Mouse (Mus musculus) hindbrain, embryonic 10.5 days (tissue): ENCODE data around the gene Ctnnbl1. TPM values are rescaled to one million over a fixed set of nuclear protein-coding genes. Genes with fewer than 3 reads are reported as not detected.

Experiments used
- DNase-seq: peaks from one replicate; pipeline ENCODE4 v3.0.0-alpha.2; 2017; ENCODE audit warnings: low spot score
- H3K27ac ChIP-seq: fragments of 300-500 bp; sonication (generic); 2 replicates; pipeline ENCODE4 v1.5.1; 2016; ENCODE audit warnings: mild to moderate bottlenecking, moderate library complexity
- H3K27me3 ChIP-seq: fragments of 300-500 bp; sonication (generic); 2 replicates; pipeline ENCODE4 v1.6.1; 2016; ENCODE audit warnings: mild to moderate bottlenecking; ENCODE audit not compliant: poor library complexity, insufficient read depth, severe bottlenecking
- H3K36me3 ChIP-seq: fragments of 300-500 bp; sonication (generic); 2 replicates; pipeline ENCODE4 v1.6.1; 2016; ENCODE audit warnings: mild to moderate bottlenecking, moderate library complexity
- H3K4me1 ChIP-seq: fragments of 300-500 bp; sonication (generic); replicated peaks from 2 replicates; pipeline ENCODE4 v1.6.1; 2016; ENCODE audit warnings: mild to moderate bottlenecking
- H3K4me3 ChIP-seq: fragments of 300-500 bp; sonication (generic); 2 replicates; pipeline ENCODE4 v1.5.1; 2016; ENCODE audit warnings: mild to moderate bottlenecking, moderate library complexity
- H3K9me3 ChIP-seq: fragments of 300-500 bp; sonication (generic); 2 replicates; pipeline ENCODE4 v1.6.1; 2016; ENCODE audit warnings: mild to moderate bottlenecking, moderate library complexity
- WGBS: fragments of 180-500 bp; shearing (Covaris S2); methylation state at CpG from one replicate; pipeline ENCODE4 v1.1.7; 2016; 5-methylcytosine and 5-hydroxymethylcytosine counted together
- polyA plus RNA-seq: library from polyadenylated mRNA; unstranded; fragments of >200 nt; fragmentation: Nextera tagmentation; extraction: Ambion mirVana; gene quantifications from 2 replicates; pipeline ENCODE4 v1.2.1, GENCODE M21; 2016

Gene Ctnnbl1
- 93.4 and 95.9 TPM in 2 replicates for polyA plus RNA-seq

DNA sequence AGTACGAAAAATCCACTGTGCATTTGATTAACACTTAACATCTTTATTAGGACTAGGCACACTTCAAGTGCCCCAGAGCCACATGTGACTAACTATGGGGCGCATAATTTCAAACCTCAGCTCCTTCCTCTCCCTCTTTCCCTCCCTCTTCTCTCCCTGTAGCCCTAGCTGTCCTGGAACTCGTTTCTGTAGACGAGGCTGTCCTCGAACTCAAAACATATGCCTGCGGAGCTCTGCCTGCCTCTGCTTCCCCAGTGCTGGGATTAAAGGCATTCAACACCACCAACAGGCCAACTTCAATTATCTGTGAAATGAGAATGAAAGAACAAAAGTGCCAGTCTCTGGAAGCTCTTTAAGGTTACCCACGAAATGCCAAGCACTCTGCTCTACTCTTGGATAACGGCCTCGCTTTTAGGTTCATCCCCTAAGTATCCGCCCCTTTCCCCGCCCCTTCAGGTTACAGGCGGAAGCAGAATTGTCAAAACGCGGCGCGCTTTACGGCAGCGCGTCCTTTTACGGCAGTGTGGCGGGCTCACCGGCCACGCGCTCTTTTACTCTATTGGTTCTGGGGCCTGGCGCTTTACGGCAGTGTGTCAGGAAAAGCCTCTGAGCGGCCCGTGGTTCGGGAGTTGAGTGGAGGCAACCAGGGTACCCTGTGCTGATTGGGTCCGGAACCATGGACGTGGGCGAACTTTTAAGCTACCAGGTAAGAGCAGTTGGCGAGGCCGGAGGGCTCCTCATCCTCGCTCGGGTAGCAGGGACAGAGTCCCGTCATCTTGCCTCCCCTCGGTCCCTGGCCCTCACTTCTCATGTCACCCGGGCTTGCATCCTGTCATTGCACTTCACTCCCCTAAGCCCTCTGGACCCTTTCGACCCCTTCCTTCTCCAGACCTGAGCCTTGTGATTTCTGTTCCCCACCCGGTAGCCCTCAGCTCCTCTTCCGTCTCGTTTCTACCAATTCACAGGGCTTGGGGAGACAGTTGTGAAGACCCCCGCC lies at the start of gene Ctnnbl1:
Gene Ctnnbl1 (plus strand): TSS at position 548 of the 997 bp plus-strand sequence.
- WGBS = 12% methylated on average over 44 of the region's 44 CpGs
- Histone ChIP-seq H3K4me3 (peak within 1 kb of the TSS; percentile 85), H3K4me1 (peaks cover 19% of the 10 kb centered on the region), H3K9me3 (no peaks in the 10 kb centered on the region), H3K27ac (peak within 1 kb of the TSS; percentile 83), H3K27me3 (no peaks in the 10 kb centered on the region), H3K36me3 (0 out of 2 replicates have a peak, but pooled peaks cover 3% of the 10 kb centered on the region)
- peak; percentile 99 for DNase-seq

GRCm38 (mm10) chr2:157687506-157687905 lies 49.7 kb upstream of the Ctnnbl1 start:
- no peak for DNase-seq
- no peaks in the 10 kb centered on the region for H3K9me3 ChIP-seq
- no peak overlapping the region for H3K4me3 ChIP-seq
- 77% methylated on average over 3 of the region's 3 CpGs for WGBS
- H3K36me3 ChIP-seq = no peaks in the 10 kb centered on the region
- peaks cover 4% of the 10 kb centered on the region for H3K27me3 ChIP-seq
- H3K27ac ChIP-seq = no peak overlapping the region
- H3K4me1 ChIP-seq = peaks cover 28% of the 10 kb centered on the region

- peaks cover 19% of the 10 kb centered on the region for H3K27me3 ChIP-seq
- H3K27ac ChIP-seq = peak overlapping the region; percentile 72
- DNase-seq = peak; percentile 35
Measured at GRCm38 (mm10) chr2:157691266-157692105, 45.7 kb upstream of the Ctnnbl1 start.

GRCm38 (mm10) chr2:157692365-157692932 lies 44.8 kb upstream of the Ctnnbl1 start:
- H3K9me3 ChIP-seq = no peaks in the 10 kb centered on the region
- peaks cover 48% of the 10 kb centered on the region for H3K4me1 ChIP-seq
- 20% methylated on average over 17 of the region's 17 CpGs for WGBS
- peaks cover 19% of the 10 kb centered on the region for H3K27me3 ChIP-seq
- H3K4me3 ChIP-seq = no peak overlapping the region
- peak; percentile 56 for DNase-seq
- H3K36me3 ChIP-seq = no peaks in the 10 kb centered on the region
- H3K27ac ChIP-seq = peak overlapping the region; percentile 72

More at GRCm38 (mm10) chr2:157691266-157692105, 45.7 kb upstream of the Ctnnbl1 start:
- Histone ChIP-seq H3K4me3 (no peak overlapping the region), H3K4me1 (peaks cover 42% of the 10 kb centered on the region), H3K36me3 (no peaks in the 10 kb centered on the region), H3K9me3 (no peaks in the 10 kb centered on the region)
- WGBS = 57% methylated on average over 13 of the region's 13 CpGs

DNA sequence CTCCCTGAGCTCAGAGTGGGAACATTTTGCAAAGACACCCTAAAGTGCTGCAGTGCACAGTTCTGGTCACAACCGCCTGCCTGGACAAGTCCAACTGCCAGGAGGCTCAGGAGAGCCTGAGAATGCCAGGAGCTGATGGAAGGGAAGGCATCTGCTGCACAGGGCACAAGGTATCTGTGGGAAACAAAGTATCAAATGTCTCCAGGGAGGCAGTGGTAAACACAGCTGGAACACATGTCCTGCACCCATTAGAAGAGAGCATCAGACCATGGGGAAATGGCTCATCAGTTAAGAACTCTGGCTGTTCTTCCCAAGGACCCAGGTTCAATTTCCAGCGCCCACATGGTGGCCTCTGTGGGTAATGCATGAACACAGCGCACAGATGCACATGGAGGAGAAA lies 43.6 kb upstream of the Ctnnbl1 start:
- peaks cover 46% of the 10 kb centered on the region for H3K4me1 ChIP-seq
- 80% methylated on average over 3 of the region's 3 CpGs for WGBS
- DNase-seq = no peak
- H3K27ac ChIP-seq = no peak overlapping the region
- H3K4me3 ChIP-seq = no peak overlapping the region
- H3K27me3 ChIP-seq = peaks cover 15% of the 10 kb centered on the region; the same call in 1 of the 2 replicates
- no peaks in the 10 kb centered on the region for H3K9me3 ChIP-seq
- H3K36me3 ChIP-seq = no peaks in the 10 kb centered on the region

- H3K9me3 ChIP-seq = no peaks in the 10 kb centered on the region
- peak overlapping the region; percentile 80 for H3K27ac ChIP-seq
- no peaks in the 10 kb centered on the region for H3K36me3 ChIP-seq
- H3K4me3 ChIP-seq = 0 out of 2 replicates have a peak overlapping the region, but pooled peaks have one; percentile 11
- 14% methylated on average over 7 of the region's 7 CpGs for WGBS
- peaks cover 15% of the 10 kb centered on the region; the same call in 1 of the 2 replicates for H3K27me3 ChIP-seq
- peaks cover 46% of the 10 kb centered on the region for H3K4me1 ChIP-seq
- DNase-seq = peak; percentile 66
Measured at GRCm38 (mm10) chr2:157696297-157696731, 40.9 kb upstream of the Ctnnbl1 start.

DNA sequence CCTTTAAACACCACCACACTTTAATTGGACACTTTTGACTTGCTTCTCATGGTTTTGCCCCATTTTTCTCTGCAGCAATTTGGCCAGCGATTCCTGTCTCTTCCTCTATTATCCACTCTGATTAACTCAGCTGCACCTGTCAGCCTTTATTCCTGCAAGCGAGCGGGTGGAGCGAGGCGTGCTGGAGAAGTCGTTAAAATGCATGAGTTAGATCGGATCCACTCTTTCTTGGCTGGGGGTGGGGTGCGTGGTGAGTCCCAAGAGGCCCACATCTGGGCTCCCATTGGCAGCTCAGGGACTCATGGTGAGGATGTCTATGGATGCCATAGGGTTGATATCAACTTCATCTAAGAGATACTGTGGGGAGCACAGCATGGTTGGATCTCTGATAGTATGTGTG lies 34.0 kb upstream of the Ctnnbl1 start:
- Histone ChIP-seq H3K4me3 (no peak overlapping the region), H3K36me3 (no peaks in the 10 kb centered on the region), H3K27ac (no peak overlapping the region), H3K4me1 (peaks cover 62% of the 10 kb centered on the region), H3K9me3 (no peaks in the 10 kb centered on the region), H3K27me3 (peaks cover 43% of the 10 kb centered on the region)
- DNase-seq = no peak
- WGBS = 40% methylated on average over 8 of the region's 8 CpGs

DNA sequence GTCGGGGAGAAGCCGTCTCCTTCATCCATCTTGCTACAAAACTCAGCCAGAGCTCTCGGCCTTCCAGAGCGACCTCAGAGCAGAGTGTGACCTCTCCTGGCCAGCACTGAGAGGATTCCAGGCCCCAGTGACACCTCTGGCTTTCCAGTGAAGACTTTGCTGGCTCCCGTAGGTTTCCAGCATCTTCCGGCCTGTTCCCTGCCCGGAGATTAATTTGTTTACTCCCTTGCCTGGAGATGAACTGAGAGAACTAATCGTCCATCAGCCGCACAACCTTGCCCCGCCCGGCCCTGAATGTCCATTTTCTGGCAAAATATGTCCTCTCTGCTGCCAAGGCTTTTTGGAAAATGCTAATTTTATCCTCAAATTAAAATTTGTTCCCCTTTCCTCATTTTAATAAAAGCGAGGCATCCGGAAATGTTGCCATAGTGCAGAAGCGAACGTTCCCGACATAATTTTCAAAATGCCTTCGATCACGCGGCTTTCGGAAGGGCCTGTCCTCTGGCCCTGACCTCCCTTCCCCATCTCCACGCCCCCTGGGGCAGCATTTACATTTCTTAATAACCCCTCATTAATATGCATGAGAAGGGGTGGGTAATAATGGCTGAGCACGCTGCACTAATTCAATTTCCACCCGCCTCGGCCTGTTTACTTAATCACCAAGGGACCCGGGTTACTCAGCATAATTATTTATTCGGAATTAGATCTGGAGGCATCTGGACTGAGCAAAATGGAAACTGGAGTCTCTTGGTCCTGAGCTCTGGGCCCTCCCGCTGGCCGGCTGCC lies 32.0 kb upstream of the Ctnnbl1 start:
- Histone ChIP-seq H3K27me3 (peaks cover 43% of the 10 kb centered on the region), H3K4me1 (peaks cover 52% of the 10 kb centered on the region), H3K36me3 (no peaks in the 10 kb centered on the region), H3K9me3 (no peaks in the 10 kb centered on the region), H3K27ac (peak overlapping the region; percentile 70), H3K4me3 (0 out of 2 replicates have a peak overlapping the region, but pooled peaks have one; percentile 9)
- peak; percentile 49 for DNase-seq
- WGBS = 18% methylated on average over 28 of the region's 28 CpGs

DNA sequence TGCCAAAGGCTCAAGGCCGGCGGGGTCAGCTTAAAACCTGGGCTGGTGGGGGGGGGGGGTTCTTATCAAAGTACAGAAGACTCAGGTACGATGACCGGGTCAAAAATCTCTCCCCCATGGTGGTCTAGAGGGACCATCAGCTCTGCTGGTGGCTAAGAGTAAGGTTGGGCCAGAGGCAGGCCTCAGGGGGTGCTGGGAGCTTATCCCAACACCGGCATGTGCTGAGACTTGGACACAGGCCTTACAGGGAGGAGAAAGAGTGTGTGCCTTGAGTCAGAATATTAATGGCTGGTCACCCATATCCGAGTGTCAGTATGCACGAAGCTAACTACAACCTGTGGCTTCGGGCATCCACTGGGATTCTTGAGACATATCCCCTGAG lies 31.4 kb upstream of the Ctnnbl1 start:
- WGBS = 51% methylated on average over 8 of the region's 8 CpGs
- Histone ChIP-seq H3K27ac (peak overlapping the region; percentile 50), H3K27me3 (peaks cover 43% of the 10 kb centered on the region), H3K36me3 (no peaks in the 10 kb centered on the region), H3K9me3 (no peaks in the 10 kb centered on the region), H3K4me3 (0 out of 2 replicates have a peak overlapping the region, but pooled peaks have one; percentile 9), H3K4me1 (peaks cover 52% of the 10 kb centered on the region)
- DNase-seq = no peak

- no peak for DNase-seq
- Histone ChIP-seq H3K9me3 (no peaks in the 10 kb centered on the region), H3K4me3 (no peak overlapping the region), H3K4me1 (peaks cover 54% of the 10 kb centered on the region), H3K27me3 (peaks cover 43% of the 10 kb centered on the region), H3K36me3 (no peaks in the 10 kb centered on the region), H3K27ac (0 out of 2 replicates have a peak overlapping the region, but pooled peaks have one; percentile 13)
- WGBS = 64% methylated on average over 11 of the region's 11 CpGs
Measured at GRCm38 (mm10) chr2:157707191-157707923, 29.8 kb upstream of the Ctnnbl1 start.

DNA sequence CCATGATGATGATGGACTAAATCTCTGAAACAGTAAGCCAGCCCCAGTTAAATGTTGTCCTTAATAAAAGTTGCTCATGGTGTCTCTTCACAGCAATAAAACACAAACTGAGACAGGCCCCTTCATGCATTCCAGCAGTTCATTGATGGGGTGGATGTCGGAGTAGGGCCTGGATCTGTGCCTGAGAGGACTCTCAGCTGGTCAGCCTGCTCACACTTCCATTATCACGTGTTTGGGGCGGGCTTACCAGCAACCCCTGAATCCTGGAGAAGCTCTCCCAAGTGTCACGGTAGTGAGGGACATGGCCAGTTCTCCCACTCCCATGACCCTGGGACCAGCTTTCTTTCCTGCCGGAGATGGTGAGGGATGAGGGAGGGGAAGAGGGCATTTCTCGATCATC lies 24.5 kb upstream of the Ctnnbl1 start:
- no peak overlapping the region for H3K4me3 ChIP-seq
- peaks cover 42% of the 10 kb centered on the region for H3K4me1 ChIP-seq
- WGBS = 84% methylated on average over 6 of the region's 6 CpGs
- no peak overlapping the region for H3K27ac ChIP-seq
- peaks cover 2% of the 10 kb centered on the region; the same call in 1 of the 2 replicates for H3K27me3 ChIP-seq
- no peaks in the 10 kb centered on the region for H3K9me3 ChIP-seq
- no peak for DNase-seq
- no peaks in the 10 kb centered on the region for H3K36me3 ChIP-seq
